Mouse (Mus musculus) retina, postnatal 7 days (tissue): Measurements from ENCODE around the gene Polr3a.
A peak's percentile ranks its signal among the peaks of the same experiment; 100 is the strongest.
"Not testable (repeated sequence)": the region's sequence is repeated elsewhere in the genome, so short reads cannot be mapped to it uniquely, and the experiment has no call there.

Source experiments
- DNase-seq: peaks from one replicate; pipeline ENCODE4 v3.0.0-alpha.2; 2012; ENCODE audit warnings: low read depth, low spot score

Polr3a gene

GRCm38 (mm10) chr14:24493256-24493655 is 6.4 kb upstream of the Polr3a start:
- DNase-seq: no peak

- DNase-seq: no peak
These were observed 4.6 kb upstream of the Polr3a start for GRCm38 (mm10) chr14:24491266-24491981.

GRCm38 (mm10) chr14:24490468-24491265 is 3.8 kb upstream of the Polr3a start:
- peak; percentile 92 for DNase-seq

DNA sequence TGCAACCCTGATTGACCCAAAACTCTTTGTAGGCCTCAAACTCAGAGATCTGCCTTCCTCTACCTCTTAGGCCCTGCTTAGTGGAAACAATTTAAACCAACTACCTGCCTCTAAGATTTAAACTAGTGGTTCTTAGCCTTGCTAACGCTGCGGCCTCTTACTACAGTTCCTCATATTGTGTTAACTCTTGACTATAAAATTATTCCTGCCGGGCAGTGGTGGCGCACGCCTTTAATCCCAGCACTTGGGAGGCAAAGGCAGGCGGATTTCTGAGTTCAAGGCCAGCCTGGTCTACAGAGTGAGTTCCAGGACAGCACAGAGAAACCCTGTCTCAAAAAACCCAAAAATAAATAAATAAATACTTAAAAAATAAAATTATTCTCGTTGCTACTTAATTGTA is 2.9 kb upstream of the Polr3a start:
- not testable (repeated sequence) for DNase-seq

DNA sequence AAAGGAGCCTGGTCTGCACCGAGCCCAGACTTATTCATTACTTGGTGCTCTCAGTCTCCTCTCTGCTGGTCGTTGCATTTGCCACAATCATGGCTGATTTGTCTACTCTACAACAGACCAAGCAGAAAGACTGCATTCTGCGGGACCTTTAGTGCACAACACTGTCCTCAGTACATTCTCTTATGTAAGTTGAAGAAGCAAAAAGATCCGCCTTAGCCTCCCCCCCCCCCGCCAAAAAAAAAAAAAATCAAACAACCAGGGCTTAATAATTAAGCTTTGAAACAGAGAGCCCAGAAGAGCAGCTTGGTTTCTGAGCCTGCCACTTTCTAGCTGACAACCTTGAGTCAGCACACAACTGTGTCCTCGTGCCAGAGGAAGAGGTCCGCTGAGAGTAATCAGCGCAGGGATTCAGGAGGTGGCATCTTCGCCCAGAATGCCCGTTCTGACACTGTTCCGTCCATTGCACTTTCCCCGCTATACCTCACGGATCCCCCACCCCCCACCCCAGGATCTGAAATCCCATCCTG is 554 bp downstream of the Polr3a start:
- no peak for DNase-seq

DNA sequence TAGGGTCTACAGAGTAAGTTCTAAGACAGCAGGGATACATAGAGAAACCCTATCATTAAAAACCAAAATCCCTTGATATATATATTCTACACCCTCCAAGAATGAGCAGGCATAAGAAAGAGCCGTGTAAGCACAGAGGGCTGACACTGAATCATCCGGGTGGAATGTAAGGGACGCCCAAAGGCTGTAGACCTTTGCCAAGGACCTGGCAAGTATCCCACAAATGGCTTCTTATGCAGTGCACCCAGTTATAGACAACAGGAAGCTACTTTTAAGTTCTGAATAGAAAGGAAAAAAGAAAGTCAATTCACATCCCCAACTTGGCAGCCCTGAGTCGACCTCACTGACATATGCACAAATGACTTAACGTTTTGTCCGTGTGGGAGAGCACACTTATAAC is 18.1 kb downstream of the Polr3a start:
- no peak for DNase-seq

DNA sequence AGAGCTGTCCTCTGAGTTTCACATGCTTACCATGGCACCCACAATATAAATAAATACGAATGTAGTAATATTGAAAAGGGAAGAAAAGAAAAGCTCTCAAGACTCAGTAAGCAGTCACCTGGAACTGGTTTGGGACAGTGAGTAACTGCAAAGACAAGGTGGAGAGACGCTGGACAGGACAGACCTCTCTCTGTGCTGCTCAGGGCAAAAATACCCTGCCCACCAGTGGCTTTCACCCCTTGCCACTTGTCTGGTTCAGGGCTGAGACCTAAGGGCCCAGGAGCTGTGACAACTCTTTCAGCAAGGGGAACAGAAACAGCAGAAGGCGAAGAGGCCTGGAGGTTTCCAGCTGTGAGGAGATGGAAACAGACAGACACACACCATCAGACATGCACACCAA is 28.7 kb downstream of the Polr3a start:
- DNase-seq: no peak

DNA sequence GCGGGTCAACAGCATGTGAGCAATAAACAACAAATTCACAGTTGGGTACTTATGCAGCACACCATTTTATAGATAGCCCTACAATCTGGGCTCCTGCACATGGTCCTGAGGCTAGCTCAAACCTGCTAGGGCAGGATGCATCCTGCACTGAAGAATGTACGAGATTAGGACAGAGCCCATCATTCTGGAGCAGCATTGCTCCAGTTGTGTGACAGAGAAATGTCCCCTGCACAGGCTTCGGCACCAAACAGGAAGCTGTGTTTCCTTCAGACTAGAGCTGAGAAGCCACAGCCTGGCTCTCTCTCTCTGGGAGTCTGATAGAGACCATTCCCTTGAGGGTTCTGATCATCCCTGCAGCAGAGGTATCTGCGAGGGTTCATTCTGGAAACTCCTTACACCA is 43.3 kb downstream of the Polr3a start:
- not testable (repeated sequence) for DNase-seq
